Mouse (Mus musculus) neural tube, embryonic 11.5 days (tissue): ENCODE measurements at regions not wholly inside any gene's neighbourhood (a gene's known extent, or its start where the extent isn't known, plus 50 kb on each side); places are given as distances from the start of the nearest gene placed in this dataset.
A peak's percentile ranks its signal among the peaks of the same experiment; 100 is the strongest.
"Not testable (repeated sequence)": the region's sequence is repeated elsewhere in the genome, so short reads cannot be mapped to it uniquely, and the experiment has no call there.

Experiments used
- ATAC-seq: fragments of 200-750 bp; cut with Nextera tagmentation; 2 replicates; pipeline ENCODE4 v1.8.0; 2017; ENCODE audit warnings: moderate number of reproducible peaks, mild to moderate bottlenecking, moderate TSS enrichment, moderate library complexity; ENCODE audit not compliant: insufficient read depth, low FRiP score, low TSS enrichment
- DNase-seq: peaks from one replicate; pipeline ENCODE4 v3.0.0-alpha.2; 2015; ENCODE audit warnings: low spot score
- H3K27ac ChIP-seq: fragments of 300-500 bp; sonication (generic); 2 replicates; pipeline ENCODE4 v1.5.1; 2014; ENCODE audit warnings: low read depth, mild to moderate bottlenecking, low read length
- H3K27me3 ChIP-seq: fragments of 300-500 bp; sonication (generic); 2 replicates; pipeline ENCODE4 v1.6.1; 2014; ENCODE audit warnings: mild to moderate bottlenecking, low read length, mixed read lengths; ENCODE audit not compliant: control insufficient read depth, insufficient read depth
- H3K36me3 ChIP-seq: fragments of 300-500 bp; sonication (generic); 2 replicates; pipeline ENCODE4 v1.6.1; 2014; ENCODE audit warnings: mild to moderate bottlenecking, low read length, moderate library complexity, mixed read lengths; ENCODE audit not compliant: control insufficient read depth, insufficient read depth
- H3K4me1 ChIP-seq: fragments of 300-500 bp; sonication (generic); 2 replicates; pipeline ENCODE4 v1.6.1; 2014; ENCODE audit warnings: low read length, mixed read lengths; ENCODE audit not compliant: control insufficient read depth, insufficient read depth
- H3K4me2 ChIP-seq: fragments of 300-500 bp; sonication (generic); 2 replicates; pipeline ENCODE4 v1.6.1; 2014; ENCODE audit warnings: low read depth, mild to moderate bottlenecking, moderate library complexity
- H3K4me3 ChIP-seq: fragments of 300-500 bp; sonication (generic); 2 replicates; pipeline ENCODE4 v1.5.1; 2014; ENCODE audit warnings: low read depth, low read length
- H3K9ac ChIP-seq: fragments of 300-500 bp; sonication (generic); 2 replicates; pipeline ENCODE4 v1.6.1; 2014; ENCODE audit warnings: mild to moderate bottlenecking, low read length
- H3K9me3 ChIP-seq: fragments of 300-500 bp; sonication (generic); 2 replicates; pipeline ENCODE4 v1.6.1; 2016; ENCODE audit warnings: low read length; ENCODE audit not compliant: control insufficient read depth
- WGBS: fragments of 180-500 bp; shearing (Covaris S2); extraction: QIAGEN DNeasy Blood & Tissue Kit; methylation state at CpG from one replicate; pipeline ENCODE4 v1.1.7; 2014; 5-methylcytosine and 5-hydroxymethylcytosine counted together

GRCm38 (mm10) chr12:65371650-65372049 is 146.3 kb downstream of the Wdr20rt start:
- H3K4me1 ChIP-seq: no peaks in the 10 kb centered on the region
- no peaks in the 10 kb centered on the region for H3K27me3 ChIP-seq
- H3K4me2 ChIP-seq: no peak overlapping the region
- DNase-seq (no peak), ATAC-seq (no peak)
- no peak overlapping the region for H3K27ac ChIP-seq
- no peak overlapping the region for H3K9ac ChIP-seq
- 94% methylated on average over 2 of the region's 2 CpGs for WGBS
- no peak overlapping the region for H3K4me3 ChIP-seq
- H3K36me3 ChIP-seq: no peaks in the 10 kb centered on the region
- no peaks in the 10 kb centered on the region for H3K9me3 ChIP-seq

DNA sequence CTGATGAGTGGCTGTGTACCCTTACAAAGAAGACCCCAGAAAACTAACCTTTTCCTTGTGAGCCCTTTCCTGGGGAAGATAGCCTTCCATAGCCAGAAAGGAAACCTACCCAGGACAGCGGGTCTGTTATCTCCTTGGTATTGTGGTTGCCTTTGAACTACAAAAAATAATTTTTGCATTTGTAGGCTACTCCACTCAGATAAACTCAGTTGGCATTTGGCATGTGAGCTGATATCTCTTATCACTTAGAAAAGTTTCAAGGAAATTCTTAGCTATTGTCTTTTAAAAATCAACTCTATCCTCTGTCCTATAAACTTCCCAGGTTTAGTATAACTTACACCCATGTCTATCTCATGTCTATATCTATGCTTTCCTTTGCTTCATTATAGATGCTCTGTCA is 154.0 kb downstream of the Wdr20rt start:
- no peak overlapping the region for H3K4me2 ChIP-seq
- no peak for DNase-seq
- WGBS: 94% methylated on average over 1 of the region's 1 CpGs
- ATAC-seq: no peak
- H3K4me3 ChIP-seq: no peak overlapping the region
- H3K9me3 ChIP-seq: no peaks in the 10 kb centered on the region
- H3K9ac ChIP-seq: no peak overlapping the region
- no peak overlapping the region for H3K27ac ChIP-seq
- no peaks in the 10 kb centered on the region for H3K27me3 ChIP-seq
- no peaks in the 10 kb centered on the region for H3K36me3 ChIP-seq
- no peaks in the 10 kb centered on the region for H3K4me1 ChIP-seq

GRCm38 (mm10) chr12:65382118-65382791 is 156.9 kb downstream of the Wdr20rt start:
- Histone ChIP-seq H3K4me2 (no peak overlapping the region), H3K4me3 (no peak overlapping the region), H3K4me1 (no peaks in the 10 kb centered on the region), H3K27me3 (no peaks in the 10 kb centered on the region), H3K36me3 (no peaks in the 10 kb centered on the region), H3K9ac (no peak overlapping the region), H3K9me3 (no peaks in the 10 kb centered on the region), H3K27ac (no peak overlapping the region)
- peak; percentile 40 for DNase-seq
- 42% methylated on average over 5 of the region's 5 CpGs for WGBS
- ATAC-seq: peak; percentile 91

GRCm38 (mm10) chr12:65382796-65383195 is 157.5 kb downstream of the Wdr20rt start:
- 91% methylated on average over 11 of the region's 11 CpGs for WGBS
- not testable (repeated sequence) for H3K4me2 ChIP-seq, H3K27me3 ChIP-seq, H3K4me1 ChIP-seq, H3K36me3 ChIP-seq, DNase-seq, H3K27ac ChIP-seq, H3K9me3 ChIP-seq, H3K4me3 ChIP-seq, ATAC-seq, H3K9ac ChIP-seq

- Histone ChIP-seq H3K9me3 (no peaks in the 10 kb centered on the region), H3K36me3 (no peaks in the 10 kb centered on the region), H3K27ac (no peak overlapping the region), H3K27me3 (no peaks in the 10 kb centered on the region), H3K9ac (no peak overlapping the region), H3K4me1 (no peaks in the 10 kb centered on the region), H3K4me2 (no peak overlapping the region), H3K4me3 (no peak overlapping the region)
- no peak for DNase-seq
- 88% methylated on average over 2 of the region's 2 CpGs for WGBS
- no peak for ATAC-seq
Observed at GRCm38 (mm10) chr12:65386005-65386645, 160.8 kb downstream of the Wdr20rt start.

- Histone ChIP-seq H3K27ac (no peak overlapping the region), H3K4me3 (no peak overlapping the region), H3K4me2 (no peak overlapping the region), H3K36me3 (no peaks in the 10 kb centered on the region), H3K9me3 (no peaks in the 10 kb centered on the region), H3K9ac (no peak overlapping the region), H3K4me1 (no peaks in the 10 kb centered on the region), H3K27me3 (no peaks in the 10 kb centered on the region)
- DNase-seq (no peak), ATAC-seq (no peak)
Observed at GRCm38 (mm10) chr12:65387042-65387441, 161.7 kb downstream of the Wdr20rt start.

DNA sequence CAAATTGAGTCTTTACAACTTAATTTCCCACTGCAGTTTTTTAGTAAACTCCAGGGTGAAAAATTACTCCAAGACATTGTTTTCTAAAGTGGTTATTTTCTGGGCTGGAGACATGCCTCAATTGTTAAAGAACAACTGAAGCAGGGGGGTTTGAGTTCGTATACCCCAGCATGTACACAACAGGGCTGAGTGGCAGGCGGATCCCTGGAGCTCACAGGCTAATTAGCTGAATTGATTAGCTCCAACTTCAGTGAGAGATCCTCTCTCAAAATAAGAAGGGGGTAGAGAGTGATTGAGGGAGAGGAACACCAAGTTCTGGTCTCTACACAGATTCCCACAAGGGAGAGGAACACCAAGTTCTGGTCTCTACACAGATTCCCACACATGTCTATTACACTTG is 164.2 kb downstream of the Wdr20rt start:
- Histone ChIP-seq H3K4me1 (no peaks in the 10 kb centered on the region), H3K9ac (no peak overlapping the region), H3K36me3 (no peaks in the 10 kb centered on the region), H3K4me2 (no peak overlapping the region), H3K4me3 (no peak overlapping the region), H3K9me3 (no peaks in the 10 kb centered on the region), H3K27me3 (no peaks in the 10 kb centered on the region), H3K27ac (no peak overlapping the region)
- ATAC-seq: no peak
- 55% methylated on average over 2 of the region's 2 CpGs for WGBS
- no peak for DNase-seq

- Histone ChIP-seq H3K27ac (no peak overlapping the region), H3K36me3 (no peaks in the 10 kb centered on the region), H3K4me1 (no peaks in the 10 kb centered on the region), H3K4me3 (no peak overlapping the region), H3K9me3 (no peaks in the 10 kb centered on the region), H3K4me2 (no peak overlapping the region), H3K9ac (no peak overlapping the region), H3K27me3 (no peaks in the 10 kb centered on the region)
- no peak for ATAC-seq
- DNase-seq: no peak
- 84% methylated on average over 6 of the region's 6 CpGs for WGBS
Observed at GRCm38 (mm10) chr12:65390330-65390729, 165.0 kb downstream of the Wdr20rt start.

DNA sequence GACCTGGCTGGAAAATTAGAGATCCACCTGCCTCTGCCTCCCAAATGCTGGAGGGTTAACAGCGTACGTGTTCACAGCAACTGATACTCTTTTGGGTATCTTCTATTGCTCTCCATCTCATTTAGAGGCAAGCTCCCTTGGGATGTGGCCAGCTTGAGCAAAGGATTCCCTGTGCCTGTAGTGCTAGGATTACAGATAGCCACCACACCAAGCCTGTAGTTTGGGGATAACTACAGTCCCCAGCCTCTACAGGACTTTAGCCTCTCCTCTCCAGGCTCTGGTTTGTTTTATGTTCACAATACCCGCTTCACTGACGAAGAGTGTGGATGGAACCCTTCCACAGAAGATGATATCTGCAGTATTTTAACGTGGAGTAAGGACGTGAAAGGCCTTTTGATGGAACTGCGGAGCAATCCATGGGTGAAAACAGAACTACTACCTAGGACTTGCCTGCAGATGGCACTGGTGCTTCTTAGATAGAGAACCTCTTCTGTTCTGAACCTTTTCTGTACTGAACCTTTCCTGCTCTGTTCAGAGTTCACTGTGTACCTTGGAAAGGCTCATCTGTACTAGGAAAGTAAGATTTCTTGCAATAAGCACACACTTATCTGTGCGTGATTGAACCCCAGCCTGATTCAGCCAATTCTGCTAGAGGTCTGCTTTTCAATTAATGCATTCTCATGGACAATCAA is 176.6 kb downstream of the Wdr20rt start:
- WGBS: 56% methylated on average over 8 of the region's 8 CpGs
- DNase-seq: peak; percentile 42
- no peaks in the 10 kb centered on the region for H3K4me1 ChIP-seq
- H3K27ac ChIP-seq: no peak overlapping the region
- no peaks in the 10 kb centered on the region for H3K27me3 ChIP-seq
- no peaks in the 10 kb centered on the region for H3K9me3 ChIP-seq
- ATAC-seq: peak; percentile 48; the same call in 1 of the 2 replicates
- no peak overlapping the region for H3K9ac ChIP-seq
- no peak overlapping the region for H3K4me3 ChIP-seq
- no peak overlapping the region for H3K4me2 ChIP-seq
- no peaks in the 10 kb centered on the region for H3K36me3 ChIP-seq
